Mouse (Mus musculus): Measurements from ENCODE around the gene Cand1. TPM values are rescaled to one million over a fixed set of nuclear protein-coding genes. Genes with fewer than 3 reads are reported as not detected.

Gene Cand1
- polyA plus RNA-seq, 1 experiment: 12.9 TPM

DNA sequence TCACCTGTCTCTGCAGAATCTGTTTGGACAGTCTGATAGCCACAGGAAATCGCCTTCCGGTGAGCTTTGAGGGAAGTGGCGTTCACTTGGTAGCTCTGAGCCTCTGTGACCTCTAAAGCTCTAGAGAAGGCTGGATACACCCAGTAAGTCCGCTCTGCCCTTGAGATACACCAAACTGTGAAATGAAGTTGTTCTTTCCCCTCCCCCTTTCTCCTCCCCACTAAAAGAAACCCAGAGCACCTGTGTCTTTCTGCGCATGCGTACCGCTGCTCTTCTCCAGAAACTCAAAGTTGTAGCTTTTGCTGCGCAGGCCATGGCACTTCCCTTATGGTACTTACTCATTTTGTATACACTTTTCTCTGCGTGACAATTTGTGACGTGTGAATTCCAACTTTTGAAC lies 74.8 kb downstream of the Cand1 start:
- H3K27ac ChIP-seq (ENCODE audit: insufficient read depth, low read depth, low read length): no peak overlapping the region
- no peak overlapping the region for H3K4me3 ChIP-seq (ENCODE audit: low read depth, low read length)
- H3K36me3 ChIP-seq (ENCODE audit: control insufficient read depth, insufficient read depth, low read length): no peaks in the 10 kb centered on the region
- TF ChIP-seq POLR2A (IDR thresholded peaks at IDR 0.05; ENCODE audit: low read depth, low read length) (no peak), CTCF (IDR thresholded peaks at IDR 0.05; ENCODE audit: extremely low read depth, insufficient read length, insufficient replicate concordance, low read depth, low read length) (no peak)
- H3K4me1 ChIP-seq (ENCODE audit: control insufficient read depth, insufficient read depth, insufficient read length, low read length): peaks cover 2% of the 10 kb centered on the region; the same call in 1 of the 2 replicates
- WGBS: 93% methylated on average over 10 of the region's 10 CpGs
- no peaks in the 10 kb centered on the region for H3K27me3 ChIP-seq (ENCODE audit: control insufficient read depth, insufficient read depth, low read length)

DNA sequence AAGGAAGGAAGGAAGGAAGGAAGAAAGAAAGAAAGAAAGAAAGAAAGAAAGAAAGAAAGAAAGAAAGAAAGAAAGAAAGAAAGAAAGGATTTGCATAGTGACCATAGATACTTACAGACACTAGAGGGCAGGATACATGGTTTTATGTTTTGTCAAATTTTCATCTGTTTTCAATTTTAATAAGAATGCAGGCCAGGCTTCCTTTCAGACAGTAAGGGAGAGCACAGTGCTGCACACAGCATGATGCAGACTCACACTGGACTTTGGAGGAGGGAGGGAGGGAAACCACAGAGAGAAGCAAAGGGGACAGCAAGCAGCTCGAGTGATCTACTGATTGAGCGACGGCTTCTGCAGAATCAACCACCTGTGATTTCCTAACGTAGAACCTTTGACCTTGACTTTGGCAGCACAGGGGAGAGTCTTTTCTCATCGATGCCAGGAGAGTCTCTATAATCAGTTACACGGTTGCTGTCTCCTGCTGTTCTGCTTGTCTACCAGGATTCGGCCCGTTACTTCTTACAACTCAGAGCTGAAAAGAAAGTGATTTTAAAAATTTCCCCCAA lies 78.0 kb downstream of the Cand1 start:
- H3K36me3 ChIP-seq (ENCODE audit: control insufficient read depth, insufficient read depth, low read length): no peaks in the 10 kb centered on the region
- H3K4me3 ChIP-seq (ENCODE audit: low read depth, low read length): no peak overlapping the region
- no peak for TF ChIP-seq CTCF (IDR thresholded peaks at IDR 0.05; ENCODE audit: extremely low read depth, insufficient read length, insufficient replicate concordance, low read depth, low read length)
- TF ChIP-seq POLR2A (IDR thresholded peaks at IDR 0.05; ENCODE audit: low read depth, low read length): no peak
- no peaks in the 10 kb centered on the region for H3K27me3 ChIP-seq (ENCODE audit: control insufficient read depth, insufficient read depth, low read length)
- H3K27ac ChIP-seq (ENCODE audit: insufficient read depth, low read depth, low read length): no peak overlapping the region
- H3K4me1 ChIP-seq (ENCODE audit: control insufficient read depth, insufficient read depth, insufficient read length, low read length): peaks cover 2% of the 10 kb centered on the region; the same call in 1 of the 2 replicates
- 21% methylated on average over 8 of the region's 8 CpGs for WGBS

DNA sequence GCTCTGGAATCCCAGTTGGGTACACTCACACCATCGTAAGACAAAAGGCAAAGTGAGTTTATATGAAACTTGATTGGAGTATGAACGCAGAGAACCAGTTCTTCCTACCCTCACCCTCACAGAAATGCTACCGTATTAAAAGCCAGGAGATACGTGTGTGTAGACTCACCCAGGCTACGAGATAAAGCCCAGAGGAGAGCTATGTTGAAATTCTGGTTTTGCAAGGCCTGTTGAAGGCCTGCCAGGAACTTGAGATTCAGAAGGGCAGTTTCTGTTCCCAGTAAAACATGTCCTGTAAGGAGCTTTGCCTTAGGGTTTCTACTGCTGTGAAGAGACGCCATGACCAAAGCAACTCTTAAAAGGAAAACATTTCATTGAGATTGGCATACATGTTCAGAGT lies 79.7 kb downstream of the Cand1 start:
- Histone ChIP-seq H3K4me3 (ENCODE audit: low read depth, low read length) (no peak overlapping the region), H3K27ac (ENCODE audit: insufficient read depth, low read depth, low read length) (no peak overlapping the region), H3K4me1 (ENCODE audit: control insufficient read depth, insufficient read depth, insufficient read length, low read length) (peaks cover 2% of the 10 kb centered on the region; the same call in 1 of the 2 replicates), H3K27me3 (ENCODE audit: control insufficient read depth, insufficient read depth, low read length) (no peaks in the 10 kb centered on the region), H3K36me3 (ENCODE audit: control insufficient read depth, insufficient read depth, low read length) (no peaks in the 10 kb centered on the region)
- TF ChIP-seq CTCF (IDR thresholded peaks at IDR 0.05; ENCODE audit: extremely low read depth, insufficient read length, insufficient replicate concordance, low read depth, low read length): no peak
- no peak for TF ChIP-seq POLR2A (IDR thresholded peaks at IDR 0.05; ENCODE audit: low read depth, low read length)
- 39% methylated on average over 6 of the region's 6 CpGs for WGBS

DNA sequence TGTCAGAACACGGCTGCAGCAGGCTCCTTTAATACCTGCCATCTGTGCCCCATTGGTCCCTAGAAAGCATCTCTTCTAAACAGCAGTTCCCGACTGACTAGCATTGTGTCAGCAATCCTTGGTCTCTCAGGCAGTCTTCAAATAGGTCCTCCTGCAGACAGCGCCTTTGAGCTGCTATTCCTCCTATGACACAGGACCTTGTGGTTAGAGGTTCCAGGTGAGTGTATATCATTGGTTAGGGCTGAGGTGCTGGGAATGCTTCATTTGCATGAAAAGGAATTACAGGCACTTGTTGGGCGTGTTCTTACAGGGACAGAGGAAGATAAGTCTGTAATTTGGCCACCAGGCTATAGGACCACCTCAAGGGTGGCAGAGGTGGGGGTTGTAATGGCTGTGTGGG lies 90.6 kb downstream of the Cand1 start:
- TF ChIP-seq POLR2A (IDR thresholded peaks at IDR 0.05; ENCODE audit: low read depth, low read length): no peak
- no peak for TF ChIP-seq CTCF (IDR thresholded peaks at IDR 0.05; ENCODE audit: extremely low read depth, insufficient read length, insufficient replicate concordance, low read depth, low read length)
- H3K4me3 ChIP-seq (ENCODE audit: low read depth, low read length): no peak overlapping the region
- WGBS: 75% methylated on average over 4 of the region's 4 CpGs
- no peaks in the 10 kb centered on the region for H3K36me3 ChIP-seq (ENCODE audit: control insufficient read depth, insufficient read depth, low read length)
- no peaks in the 10 kb centered on the region for H3K4me1 ChIP-seq (ENCODE audit: control insufficient read depth, insufficient read depth, insufficient read length, low read length)
- no peaks in the 10 kb centered on the region for H3K27me3 ChIP-seq (ENCODE audit: control insufficient read depth, insufficient read depth, low read length)
- H3K27ac ChIP-seq (ENCODE audit: insufficient read depth, low read depth, low read length): no peak overlapping the region

Other genes with a start within 250 kb of the Cand1 start
- gene Grip1, start 213.8 kb upstream of the Cand1 start, polyA plus RNA-seq (2012; rRNA removed): 0.10 and 0.13 TPM in 2 replicates

Data from small intestine, adult 2 months (tissue).